Comparison of ENCODE assay signal across 23 mouse cellular contexts in genomic region chr3:53583248-53583647, GRCm38 (mm10).
A peak's percentile ranks its signal among the peaks of the same experiment; 100 is the strongest.
DNase-seq lines count a peak whose midpoint lies in the region; ATAC-seq and TF ChIP-seq lines count a peak whose summit lies in the region.
"Had no signal": no experiment of that assay in that cellular context is flagged by ENCODE, and none has a peak within 500 bp of the region (broad histone marks: within the 10 kb centered on the region; RNA-seq: fewer than 3 reads in every experiment).

No protein-coding gene starts in this region.

- dilution Hi-C loops in CH12.LX (cut with MboI; ENCODE audit: extremely low pct_ligation_motif_present, extremely low pct_unique_long_range_greater_than_20kb, low sequenced_read_pairs): no loop called here

- no peaks in the 10 kb centered on the region for H3K36me3 ChIP-seq in midbrain, embryonic 11.5 days (ENCODE audit: control insufficient read depth, insufficient read depth, low read length)
- H3K36me3 ChIP-seq in midbrain, postnatal 0 days (ENCODE audit: insufficient read depth, low read length): no peaks in the 10 kb centered on the region
- H3K36me3 ChIP-seq in CH12.LX (replicated peaks in 1 of 2; ENCODE audit: control insufficient read depth in 1 of 2, insufficient read depth in 1 of 2, low read length in 1 of 2): no peaks in the 10 kb centered on the region
- H3K36me3 ChIP-seq: embryonic facial prominence, embryonic 13.5 days; embryonic facial prominence, embryonic 15.5 days; forebrain, embryonic 10.5 days; forebrain, embryonic 12.5 days had no signal

- in situ Hi-C loops in CH12.LX (cut with MboI; ENCODE audit: low pct_ligation_motif_present, low pct_unique_long_range_greater_than_20kb, low sequenced_read_pairs): no loop called here

- ATAC-seq in midbrain, embryonic 11.5 days (ENCODE audit: low FRiP score): no peak
- ATAC-seq in midbrain, postnatal 0 days (ENCODE audit: low FRiP score): no peak
- ATAC-seq: CD4-positive, CD25-positive, alpha-beta regulatory T cell, adult 4 months; forebrain, embryonic 14.5 days; forebrain, embryonic 16.5 days had no signal

- TF ChIP-seq RAD21 in CH12.LX (IDR thresholded peaks at IDR 0.05; ENCODE audit: low read depth, low read length): no peak

- no peaks in the 10 kb centered on the region for H3K79me2 ChIP-seq in CH12.LX (replicated peaks; ENCODE audit: control insufficient read depth, extremely low read depth, insufficient read depth, poor library complexity, severe bottlenecking)

- 94% methylated on average over 8 of the region's 8 CpGs for WGBS in midbrain, embryonic 11.5 days
- 91% methylated on average over 8 of the region's 8 CpGs for WGBS in midbrain, postnatal 0 days

- no peak overlapping the region for H3K4me2 ChIP-seq in midbrain, embryonic 11.5 days
- H3K4me2 ChIP-seq in midbrain, postnatal 0 days (ENCODE audit: low read depth, low read length, poor library complexity, severe bottlenecking): no peak overlapping the region
- 0 out of 2 replicates have a peak overlapping the region, but pooled peaks have one; percentile 10 for H3K4me2 ChIP-seq in CH12.LX (ENCODE audit: insufficient read depth, low read depth, poor library complexity, severe bottlenecking)
- H3K4me2 ChIP-seq: embryonic facial prominence, embryonic 13.5 days; embryonic facial prominence, embryonic 15.5 days; forebrain, embryonic 12.5 days had no signal

- no peaks in the 10 kb centered on the region for H3K9me3 ChIP-seq in midbrain, embryonic 11.5 days (ENCODE audit: control insufficient read depth, low read length)
- no peaks in the 10 kb centered on the region for H3K9me3 ChIP-seq in midbrain, postnatal 0 days (ENCODE audit: low read length)
- no peaks in the 10 kb centered on the region for H3K9me3 ChIP-seq in CH12.LX (replicated peaks; ENCODE audit: low read length)
- H3K9me3 ChIP-seq: embryonic facial prominence, embryonic 13.5 days; embryonic facial prominence, embryonic 15.5 days; forebrain, embryonic 10.5 days; forebrain, embryonic 12.5 days had no signal

- peak; percentile 59 for DNase-seq in midbrain, embryonic 11.5 days (ENCODE audit: low spot score, missing footprints)
- no peak for DNase-seq in midbrain, postnatal 0 days (ENCODE audit: low spot score)
- no peak for DNase-seq in CH12.LX (ENCODE audit: extremely low read depth)
- DNase-seq in urinary bladder, adult 2 months (ENCODE audit: low spot score): no peak
- no peak for DNase-seq in left cerebral cortex, adult 11 months (ENCODE audit: low spot score)
- DNase-seq: adrenal gland, adult 2 months; adrenal gland, postnatal 10 days; adrenal gland, postnatal 25 days; cerebellum, adult 11 months; cerebellum, adult 18-20 months; cerebellum, adult 8-10 months; cerebellum, adult 9-11 months; cerebellum, postnatal 14 days; cerebellum, postnatal 36 days; embryo, embryonic 11 days had no signal

- H3K27me3 ChIP-seq in midbrain, embryonic 11.5 days (ENCODE audit: control insufficient read depth, insufficient read depth, low read length): no peaks in the 10 kb centered on the region
- H3K27me3 ChIP-seq in midbrain, postnatal 0 days (ENCODE audit: insufficient read depth, low read length): no peaks in the 10 kb centered on the region
- H3K27me3 ChIP-seq in CH12.LX (replicated peaks): no peaks in the 10 kb centered on the region
- H3K27me3 ChIP-seq: embryonic facial prominence, embryonic 15.5 days had no signal

- no peak for TF ChIP-seq POLR2A in CH12.LX (IDR thresholded peaks at IDR 0.05; ENCODE audit: low read depth, low read length)

- no peak overlapping the region for H3K9ac ChIP-seq in midbrain, embryonic 11.5 days (ENCODE audit: low read length)
- no peak overlapping the region for H3K9ac ChIP-seq in midbrain, postnatal 0 days (replicated peaks; ENCODE audit: low read length, poor library complexity, severe bottlenecking)
- no peak overlapping the region for H3K9ac ChIP-seq in CH12.LX (ENCODE audit: insufficient read depth, low read depth)
- H3K9ac ChIP-seq: embryonic facial prominence, embryonic 13.5 days; embryonic facial prominence, embryonic 15.5 days; forebrain, embryonic 12.5 days had no signal

- no peak for TF ChIP-seq EP300 in CH12.LX (IDR thresholded peaks at IDR 0.05; ENCODE audit: low read length)

- no peak overlapping the region for H3K27ac ChIP-seq in midbrain, embryonic 11.5 days (ENCODE audit: low read depth, low read length)
- H3K27ac ChIP-seq in midbrain, postnatal 0 days (ENCODE audit: low read depth, low read length): no peak overlapping the region
- no peak overlapping the region for H3K27ac ChIP-seq in CH12.LX (ENCODE audit: insufficient read depth, low read depth)
- H3K27ac ChIP-seq: embryonic facial prominence, embryonic 13.5 days; embryonic facial prominence, embryonic 15.5 days; forebrain, embryonic 10.5 days; forebrain, embryonic 12.5 days had no signal

- H3K4me1 ChIP-seq in midbrain, embryonic 11.5 days (ENCODE audit: control insufficient read depth, insufficient read depth, low read length): no peaks in the 10 kb centered on the region
- H3K4me1 ChIP-seq in midbrain, postnatal 0 days (ENCODE audit: insufficient read depth, low read length): no peaks in the 10 kb centered on the region
- H3K4me1 ChIP-seq in CH12.LX (ENCODE audit: control insufficient read depth in 1 of 2, insufficient read depth in 2 of 2): peaks cover 0 to 4% of the 10 kb centered on the region in 2 experiments; a peak in 1 of 4 replicates
- H3K4me1 ChIP-seq: embryonic facial prominence, embryonic 13.5 days; embryonic facial prominence, embryonic 15.5 days; forebrain, embryonic 12.5 days had no signal

- TF ChIP-seq CTCF in midbrain, postnatal 0 days (IDR thresholded peaks at IDR 0.05): no peak
- no peak for TF ChIP-seq CTCF in CH12.LX (conservative IDR thresholded peaks at IDR 0.05 in 1 of 2, IDR thresholded peaks at IDR 0.05 in 1 of 2; ENCODE audit: low read depth in 2 of 2, low read length in 2 of 2)

- H3K4me3 ChIP-seq in midbrain, embryonic 11.5 days (ENCODE audit: low read depth, low read length): no peak overlapping the region
- H3K4me3 ChIP-seq in midbrain, postnatal 0 days (ENCODE audit: low read depth, low read length): no peak overlapping the region
- H3K4me3 ChIP-seq in CH12.LX (replicated peaks in 1 of 3; ENCODE audit: low read depth in 2 of 3, low read length in 2 of 3, poor library complexity in 1 of 3): no peak overlapping the region
- H3K4me3 ChIP-seq: embryonic facial prominence, embryonic 13.5 days; embryonic facial prominence, embryonic 15.5 days; erythroblast, embryonic 14.5 days; forebrain, embryonic 10.5 days; forebrain, embryonic 12.5 days had no signal

TF ChIP-seq in CH12.LX, 34 proteins besides CTCF, POLR2A, EP300 and RAD21:
- TF ChIP-seq USF2 (conservative IDR thresholded peaks at IDR 0.05; ENCODE audit: low read depth, low read length): peak; percentile 66
- peak; percentile 27; the same call in 1 of the 2 replicates for TF ChIP-seq BHLHE40 (IDR thresholded peaks at IDR 0.05; ENCODE audit: low read depth, low read length)
- no peak for TF ChIP-seq RCOR1 (conservative IDR thresholded peaks at IDR 0.05; ENCODE audit: low read depth, low read length)
- peak; percentile 40 for TF ChIP-seq USF1 (IDR thresholded peaks at IDR 0.05; ENCODE audit: low read depth, low read length)
